Mouse (Mus musculus) erythroblast, adult 5-6 weeks (primary cell): ENCODE measurements around the gene Myh15. TPM values are rescaled to one million over a fixed set of nuclear protein-coding genes. Genes with fewer than 3 reads are reported as not detected.
"Not testable (repeated sequence)": the region's sequence is repeated elsewhere in the genome, so short reads cannot be mapped to it uniquely, and the experiment has no call there.

ENCODE experiments used
- ATAC-seq: replicated peaks from 2 replicates; pipeline ENCODE4 v1.8.0; 2016; ENCODE audit warnings: moderate number of reproducible peaks, mild to moderate bottlenecking, moderate TSS enrichment, inconsistent platforms; ENCODE audit not compliant: poor library complexity, low FRiP score, severe bottlenecking
- total RNA-seq, 2 experiments: library from RNA; stranded (forward) in 1 of 2; stranded (reverse) in 1 of 2; fragments of 150-400 nt in 1 of 2; fragments of 200-764, 138-1000 nt in 1 of 2; gene quantifications; 2 replicates each; pipeline versions ENCODE4 v1.2.3 to v1.2.4; 2015 to 2017; ENCODE audit warnings: low replicate concordance in 2 of 2

The Myh15 gene
- total RNA-seq, 2 experiments from 2014 or later, result not detected

GRCm38 (mm10) chr16:49243517-49243916 is 186.2 kb downstream of the Myh15 start:
- ATAC-seq, result not testable (repeated sequence)

Other genes with a start within 250 kb of the Myh15 start
- gene Retnlb, start 240.6 kb upstream of the Myh15 start, total RNA-seq (2015; ENCODE audit: low replicate concordance), result not detected in 2 replicates
- gene Retnlb, start 240.6 kb upstream of the Myh15 start, total RNA-seq (2017; ENCODE audit: low replicate concordance), result not detected in 2 replicates
- not detected in 2 replicates for gene Retnla, start 214.9 kb upstream of the Myh15 start, total RNA-seq (2015; ENCODE audit: low replicate concordance)
- gene Retnla, start 214.9 kb upstream of the Myh15 start, total RNA-seq (2017; ENCODE audit: low replicate concordance), result not detected in 2 replicates
- gene Retnlg, start 184.9 kb upstream of the Myh15 start, total RNA-seq (2015; ENCODE audit: low replicate concordance), result 993 and 1,006 TPM in 2 replicates
- 233 and 238 TPM in 2 replicates for gene Retnlg, start 184.9 kb upstream of the Myh15 start, total RNA-seq (2017; ENCODE audit: low replicate concordance)
- gene Dzip3, start 63.3 kb upstream of the Myh15 start, total RNA-seq (2015; ENCODE audit: low replicate concordance), result 6.1 and 11.5 TPM in 2 replicates
- 13.8 and 14.9 TPM in 2 replicates for gene Dzip3, start 63.3 kb upstream of the Myh15 start, total RNA-seq (2017; ENCODE audit: low replicate concordance)
- 24.6 and 29.7 TPM in 2 replicates for gene Cip2a, start 63.3 kb upstream of the Myh15 start, total RNA-seq (2015; ENCODE audit: low replicate concordance)
- 29.6 and 33.2 TPM in 2 replicates for gene Cip2a, start 63.3 kb upstream of the Myh15 start, total RNA-seq (2017; ENCODE audit: low replicate concordance)